Mouse (Mus musculus) MEL (cell line): ENCODE data around the gene Tmem231. TPM values are rescaled to one million over a fixed set of nuclear protein-coding genes. Genes with fewer than 3 reads are reported as not detected.

Experiments
- DNase-seq: peaks from one replicate; pipeline ENCODE4 v3.0.0; 2011; ENCODE audit warnings: low read depth, low spot score
- H3K27ac ChIP-seq: 2 replicates; pipeline ENCODE4 v1.5.1; 2012; ENCODE audit warnings: low read depth, mild to moderate bottlenecking, control low read depth, low read length, moderate library complexity; ENCODE audit not compliant: control insufficient read depth
- H3K27me3 ChIP-seq, 2 experiments: fragments of 150-350 bp in 1 of 2; sonication (generic) in 1 of 2; 2 replicates each; pipeline ENCODE4 v1.6.1; 2012; ENCODE audit warnings: low read length in 2 of 2, mild to moderate bottlenecking in 2 of 2, improper control_type of control experiment in 1 of 2, moderate library complexity in 1 of 2; ENCODE audit not compliant: insufficient read depth in 2 of 2, control insufficient read depth in 1 of 2
- H3K36me3 ChIP-seq, 2 experiments: 2 replicates each; pipeline ENCODE4 v1.6.1; 2012 to 2014; ENCODE audit warnings: low read length in 2 of 2, improper control_type of control experiment in 1 of 2, inconsistent platforms in 1 of 2, mild to moderate bottlenecking in 1 of 2; ENCODE audit not compliant: insufficient read depth in 2 of 2, control insufficient read depth in 1 of 2
- H3K4me1 ChIP-seq, 2 experiments: fragments of 150-350 bp in 1 of 2; sonication (generic) in 1 of 2; 2 replicates each; pipeline ENCODE4 v1.6.1; 2012; ENCODE audit warnings: low read length in 2 of 2, improper control_type of control experiment in 1 of 2, mild to moderate bottlenecking in 1 of 2; ENCODE audit not compliant: insufficient read depth in 2 of 2, control insufficient read depth in 1 of 2
- H3K4me3 ChIP-seq, 2 experiments: fragments of 150-350 bp in 1 of 2; sonication (generic) in 1 of 2; 2 replicates each; pipeline ENCODE4 v1.5.1; 2012; ENCODE audit warnings: low read depth in 2 of 2, low read length in 2 of 2, mild to moderate bottlenecking in 2 of 2, moderate library complexity in 2 of 2, control low read depth in 1 of 2, improper control_type of control experiment in 1 of 2; ENCODE audit not compliant: control insufficient read depth in 1 of 2, insufficient read depth in 1 of 2
- H3K79me2 ChIP-seq: 2 replicates; pipeline ENCODE4 v1.6.1; 2012; ENCODE audit warnings: mild to moderate bottlenecking, low read length, moderate library complexity; ENCODE audit not compliant: control insufficient read depth, poor library complexity, insufficient read depth
- H3K9ac ChIP-seq: 2 replicates; pipeline ENCODE4 v1.6.1; 2012; ENCODE audit warnings: low read depth, mild to moderate bottlenecking, control low read depth, low read length, moderate library complexity; ENCODE audit not compliant: control insufficient read depth, poor library complexity, severe bottlenecking
- H3K9me3 ChIP-seq: fragments of 150-350 bp; sonication (generic); replicated peaks from 2 replicates; pipeline ENCODE4 v1.6.1; 2012; ENCODE audit warnings: mild to moderate bottlenecking, low read length, improper control_type of control experiment, moderate library complexity; ENCODE audit not compliant: insufficient read depth
- BHLHE40 ChIP-seq: IDR thresholded peaks from 2 replicates; pipeline ENCODE4 v1.6.1; 2012; ENCODE audit warnings: low read depth, mild to moderate bottlenecking, inconsistent platforms, low read length, improper control_type of control experiment, borderline replicate concordance
- CTCF ChIP-seq, 3 experiments: IDR thresholded peaks in 2 of 3; conservative IDR thresholded peaks in 1 of 3; 2 replicates each; pipeline ENCODE4 v1.5.1; 2011 to 2012; ENCODE audit warnings: low read length in 3 of 3, low read depth in 2 of 3, mild to moderate bottlenecking in 2 of 3, improper control_type of control experiment in 1 of 3, inconsistent platforms in 1 of 3, mixed read lengths in 1 of 3, moderate library complexity in 1 of 3; ENCODE audit not compliant: control insufficient read depth in 1 of 3, insufficient read depth in 1 of 3, poor library complexity in 1 of 3, severe bottlenecking in 1 of 3
- EP300 ChIP-seq, 2 experiments: IDR thresholded peaks; 2 replicates each; pipeline ENCODE4 v1.6.1; 2011; ENCODE audit warnings: improper control_type of control experiment in 2 of 2, low read length in 2 of 2, low read depth in 1 of 2, mild to moderate bottlenecking in 1 of 2
- ETS1 ChIP-seq: IDR thresholded peaks from 2 replicates; pipeline ENCODE4 v1.6.1; 2012; ENCODE audit warnings: low read depth, mild to moderate bottlenecking, inconsistent platforms, low read length, improper control_type of control experiment, moderate library complexity
- HCFC1 ChIP-seq: IDR thresholded peaks from 2 replicates; pipeline ENCODE4 v1.6.1; 2012; ENCODE audit warnings: low read depth, mild to moderate bottlenecking, inconsistent platforms, low read length, improper control_type of control experiment, moderate library complexity
- JUND ChIP-seq: IDR thresholded peaks from 2 replicates; pipeline ENCODE4 v1.6.1; 2011; ENCODE audit warnings: low read depth, mild to moderate bottlenecking, improper control_type of control experiment, low read length
- KAT2A ChIP-seq: conservative IDR thresholded peaks from 2 replicates; pipeline ENCODE4 v1.6.1; 2012; ENCODE audit warnings: low read depth, low read length, improper control_type of control experiment, inconsistent platforms
- MAZ ChIP-seq: IDR thresholded peaks from 2 replicates; pipeline ENCODE4 v1.6.1; 2012; ENCODE audit warnings: low read depth, mild to moderate bottlenecking, inconsistent platforms, low read length, improper control_type of control experiment
- POLR2A ChIP-seq, 2 experiments: IDR thresholded peaks; 2 replicates each; pipeline ENCODE4 v1.6.1; 2011 to 2012; ENCODE audit warnings: low read length in 2 of 2, mild to moderate bottlenecking in 2 of 2, control low read depth in 1 of 2, improper control_type of control experiment in 1 of 2, low read depth in 1 of 2, moderate library complexity in 1 of 2; ENCODE audit not compliant: control insufficient read depth in 1 of 2, insufficient read depth in 1 of 2, poor library complexity in 1 of 2
- POLR2AphosphoS5 ChIP-seq: IDR thresholded peaks from 2 replicates; pipeline ENCODE4 v1.6.1; 2012; ENCODE audit warnings: low read depth, borderline replicate concordance, mild to moderate bottlenecking, inconsistent platforms, low read length, moderate library complexity, mixed read lengths
- RCOR1 ChIP-seq: IDR thresholded peaks from 2 replicates; pipeline ENCODE4 v1.6.1; 2012; ENCODE audit warnings: low read depth, mild to moderate bottlenecking, inconsistent platforms, low read length, improper control_type of control experiment
- SMC3 ChIP-seq: IDR thresholded peaks from 2 replicates; pipeline ENCODE4 v1.6.1; 2011; ENCODE audit warnings: low read depth, low read length, improper control_type of control experiment
- TBP ChIP-seq: IDR thresholded peaks from 2 replicates; pipeline ENCODE4 v1.8.0; 2011; ENCODE audit warnings: low read depth, low read length, improper control_type of control experiment
- UBTF ChIP-seq: IDR thresholded peaks from 2 replicates; pipeline ENCODE4 v1.6.1; 2012; ENCODE audit warnings: low read depth, mild to moderate bottlenecking, inconsistent platforms, low read length, improper control_type of control experiment, moderate library complexity, borderline replicate concordance; ENCODE audit not compliant: insufficient read depth
- USF1 ChIP-seq: IDR thresholded peaks from 2 replicates; pipeline ENCODE4 v1.6.1; 2014; ENCODE audit warnings: low read depth, mild to moderate bottlenecking, inconsistent platforms, low read length, improper control_type of control experiment, moderate library complexity
- USF2 ChIP-seq, 2 experiments: IDR thresholded peaks; 2 replicates each; pipeline ENCODE4 v1.6.1; 2011 to 2012; ENCODE audit warnings: improper control_type of control experiment in 2 of 2, low read length in 2 of 2, borderline replicate concordance in 1 of 2, inconsistent platforms in 1 of 2, low read depth in 1 of 2, mild to moderate bottlenecking in 1 of 2; ENCODE audit not compliant: insufficient read depth in 1 of 2
- ZMIZ1 ChIP-seq: IDR thresholded peaks from 2 replicates; pipeline ENCODE4 v1.6.1; 2012; ENCODE audit warnings: low read depth, mild to moderate bottlenecking, inconsistent platforms, low read length, improper control_type of control experiment, moderate library complexity
- ZNF384 ChIP-seq: IDR thresholded peaks from 2 replicates; pipeline ENCODE4 v1.6.1; 2012; ENCODE audit warnings: low read depth, mild to moderate bottlenecking, inconsistent platforms, low read length, improper control_type of control experiment
- polyA plus RNA-seq, 2 experiments: library from polyadenylated mRNA; stranded (reverse) in 1 of 2; unstranded in 1 of 2; fragments of >175 nt in 1 of 2; fragments of >200 nt in 1 of 2; gene quantifications; 2 replicates each; pipeline versions ENCODE4 v1.2.1 to v1.2.4; 2012; ENCODE audit warnings: low replicate concordance in 2 of 2, low read depth in 1 of 2; ENCODE audit not compliant: insufficient read length in 2 of 2, insufficient read depth in 1 of 2, missing spikeins in 1 of 2
- total RNA-seq: library from RNA; depleted of rRNA; stranded (reverse); fragments of 300-350 nt; gene quantifications from 2 replicates; pipeline ENCODE4 v1.2.3, GENCODE M21; 2012

Gene Tmem231
- total and polyA plus RNA-seq, 3 experiments, result 0.85 to 2.5 TPM; not detected in 1

GRCm38 (mm10) chr8:111950846-111951245 lies 17.2 kb upstream of the Tmem231 start:
- no peak for DNase-seq
- H3K36me3 ChIP-seq, result peaks cover 0 to 6% of the 10 kb centered on the region in 2 experiments; a peak in 3 of 4 replicates
- TF ChIP-seq ZMIZ1, result no peak
- no peak for TF ChIP-seq RCOR1
- no peak for TF ChIP-seq SMC3
- no peak for TF ChIP-seq CTCF (IDR thresholded peaks at IDR 0.05 in 2 of 3, conservative IDR thresholded peaks at IDR 0.05 in 1 of 3; ENCODE audit: control insufficient read depth in 1 of 3, insufficient read depth in 1 of 3, low read depth in 2 of 3, low read length in 3 of 3, poor library complexity in 1 of 3, severe bottlenecking in 1 of 3)
- no peak for TF ChIP-seq UBTF
- no peak for TF ChIP-seq USF2 (IDR thresholded peaks at IDR 0.05; ENCODE audit: borderline replicate concordance in 1 of 2, insufficient read depth in 1 of 2, low read depth in 1 of 2, low read length in 2 of 2)
- no peak for TF ChIP-seq ZNF384
- TF ChIP-seq EP300 (IDR thresholded peaks at IDR 0.05; ENCODE audit: low read depth in 1 of 2, low read length in 2 of 2), result no peak
- no peak for TF ChIP-seq POLR2AphosphoS5
- no peak for TF ChIP-seq KAT2A
- TF ChIP-seq MAZ, result no peak
- TF ChIP-seq, all 39 proteins: peak for 0

DNA sequence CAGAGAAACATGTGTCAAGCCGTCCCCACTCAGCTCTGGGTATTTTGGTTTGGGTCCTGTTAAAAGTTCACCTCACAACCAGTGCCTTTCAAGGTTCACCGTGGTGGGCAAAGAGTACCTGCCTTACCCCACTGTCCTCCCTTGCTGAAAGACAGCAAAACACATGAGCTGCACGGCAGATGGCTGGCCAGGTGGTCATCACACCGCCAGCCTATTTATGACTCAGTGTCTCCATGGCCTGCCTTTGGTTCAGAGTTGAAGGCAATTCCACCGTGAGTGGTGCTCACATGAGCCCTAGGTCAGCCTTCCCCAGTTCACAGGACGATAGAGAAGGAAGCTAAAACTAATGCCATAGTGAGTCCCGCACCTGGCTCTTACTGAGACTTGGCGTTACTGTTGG lies 14.3 kb upstream of the Tmem231 start:
- H3K9me3 ChIP-seq, result no peaks in the 10 kb centered on the region
- DNase-seq, result no peak
- no peak overlapping the region for H3K9ac ChIP-seq
- no peak overlapping the region for H3K27ac ChIP-seq
- no peaks in the 10 kb centered on the region for H3K4me1 ChIP-seq
- no peaks in the 10 kb centered on the region for H3K79me2 ChIP-seq
- no peaks in the 10 kb centered on the region for H3K27me3 ChIP-seq
- no peak overlapping the region for H3K4me3 ChIP-seq
- peaks cover 0 to 2% of the 10 kb centered on the region in 2 experiments; a peak in 2 of 4 replicates for H3K36me3 ChIP-seq
- TF ChIP-seq POLR2A (IDR thresholded peaks at IDR 0.05; ENCODE audit: control insufficient read depth in 1 of 2, insufficient read depth in 1 of 2, low read depth in 1 of 2, low read length in 2 of 2, poor library complexity in 1 of 2) (no peak), ZMIZ1 (no peak), POLR2AphosphoS5 (no peak), JUND (no peak), HCFC1 (no peak), USF1 (no peak), BHLHE40 (no peak), TBP (no peak), CTCF (IDR thresholded peaks at IDR 0.05 in 2 of 3, conservative IDR thresholded peaks at IDR 0.05 in 1 of 3; ENCODE audit: control insufficient read depth in 1 of 3, insufficient read depth in 1 of 3, low read depth in 2 of 3, low read length in 3 of 3, poor library complexity in 1 of 3, severe bottlenecking in 1 of 3) (no peak), ETS1 (no peak), KAT2A (no peak)

More at GRCm38 (mm10) chr8:111950846-111951245, 17.2 kb upstream of the Tmem231 start:
- H3K79me2 ChIP-seq, result no peaks in the 10 kb centered on the region
- no peak overlapping the region for H3K4me3 ChIP-seq
- H3K27ac ChIP-seq, result no peak overlapping the region
- no peak overlapping the region for H3K9ac ChIP-seq
- H3K27me3 ChIP-seq, result no peaks in the 10 kb centered on the region
- no peaks in the 10 kb centered on the region for H3K4me1 ChIP-seq
- H3K9me3 ChIP-seq, result no peaks in the 10 kb centered on the region
